Mouse (Mus musculus): Measurements from ENCODE around the gene Gps2. TPM values are rescaled to one million over a fixed set of nuclear protein-coding genes. Genes with fewer than 3 reads are reported as not detected.
"Not testable (repeated sequence)": the region's sequence is repeated elsewhere in the genome, so short reads cannot be mapped to it uniquely, and the experiment has no call there.

Gene Gps2
- total RNA-seq, 1 experiment from 2014 or later = 52.3 TPM

DNA sequence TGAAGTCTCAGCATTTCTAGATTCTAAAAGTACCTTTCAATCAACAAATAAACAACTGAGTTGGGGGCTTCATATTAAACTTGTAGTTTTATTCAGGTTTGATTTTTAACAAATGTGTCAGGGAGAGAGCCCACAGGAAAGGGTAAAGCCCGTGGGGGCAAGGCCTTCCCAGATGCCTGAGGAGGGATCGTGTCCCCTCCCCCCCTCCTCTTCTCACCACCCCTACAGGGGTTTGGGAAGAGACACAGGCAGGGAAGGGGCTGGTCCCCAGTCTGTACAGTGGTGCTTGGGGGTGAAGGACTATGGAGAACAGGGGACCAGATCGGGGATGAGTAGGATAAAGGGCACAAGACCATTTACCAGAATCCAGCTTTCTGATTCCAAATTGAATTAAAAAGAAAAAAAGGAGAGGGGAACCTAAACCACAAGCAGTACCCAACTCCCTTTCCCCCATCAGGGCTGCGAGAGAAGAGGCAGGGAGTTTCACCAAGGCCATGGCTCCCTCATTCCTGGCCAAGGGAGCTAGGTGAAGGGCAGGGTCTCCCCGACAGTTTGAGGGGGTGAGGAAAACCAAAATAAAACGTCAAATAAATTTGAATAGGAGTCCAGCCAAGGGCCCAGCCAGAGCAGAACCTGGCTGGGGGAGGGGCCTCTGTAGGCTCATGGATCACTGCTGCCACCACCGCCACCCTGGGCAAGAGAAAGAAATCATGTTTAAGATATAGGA, 3.1 kb downstream of the Gps2 start:
- not testable (repeated sequence) for DNase-seq

DNA sequence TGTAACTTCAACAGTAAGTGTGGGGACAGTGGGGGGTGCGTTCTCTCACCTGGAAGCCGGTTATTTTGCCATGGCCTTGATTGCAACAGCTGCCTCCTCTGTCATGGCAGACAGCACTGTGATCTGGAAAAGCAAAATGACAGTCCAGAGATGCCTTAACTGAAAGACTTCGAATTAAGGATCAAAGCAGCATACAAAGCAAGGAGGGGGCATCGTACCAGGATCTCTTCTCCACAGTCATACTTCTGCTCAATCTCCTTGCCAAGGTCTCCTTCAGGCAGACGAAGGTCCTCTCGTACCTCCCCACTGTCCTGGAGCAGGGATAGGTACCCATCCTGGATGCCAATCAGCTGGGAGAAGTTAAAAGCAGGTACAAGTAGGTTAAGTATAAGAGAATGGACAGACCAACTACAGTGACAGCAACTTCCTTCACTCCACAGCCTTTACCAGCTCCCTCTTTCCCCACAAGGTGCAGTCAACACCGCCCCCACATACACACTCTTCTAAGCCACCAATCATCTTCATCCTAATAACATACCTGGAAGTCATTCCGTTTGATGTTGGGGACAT, 3.8 kb downstream of the Gps2 start:
- DNase-seq = no peak

DNA sequence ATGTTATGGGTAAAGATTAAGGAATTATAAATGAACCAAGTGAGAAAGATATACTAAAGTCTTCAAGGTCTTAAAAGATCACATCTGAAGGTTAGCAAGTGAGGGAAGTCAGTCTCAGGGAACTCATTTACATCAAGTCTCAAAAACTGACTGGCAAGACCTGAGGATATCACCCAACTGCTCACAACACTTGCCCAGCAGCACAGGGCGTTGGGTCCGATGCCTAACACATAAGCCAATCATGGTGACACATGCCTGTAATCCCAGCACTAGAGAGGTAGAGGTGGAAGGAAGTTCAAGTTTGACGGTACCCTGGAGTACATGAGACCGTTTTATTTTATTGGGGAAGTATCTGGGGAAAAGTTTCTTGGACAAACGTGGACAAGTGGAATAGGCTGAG, 4.4 kb downstream of the Gps2 start:
- DNase-seq = no peak

DNA sequence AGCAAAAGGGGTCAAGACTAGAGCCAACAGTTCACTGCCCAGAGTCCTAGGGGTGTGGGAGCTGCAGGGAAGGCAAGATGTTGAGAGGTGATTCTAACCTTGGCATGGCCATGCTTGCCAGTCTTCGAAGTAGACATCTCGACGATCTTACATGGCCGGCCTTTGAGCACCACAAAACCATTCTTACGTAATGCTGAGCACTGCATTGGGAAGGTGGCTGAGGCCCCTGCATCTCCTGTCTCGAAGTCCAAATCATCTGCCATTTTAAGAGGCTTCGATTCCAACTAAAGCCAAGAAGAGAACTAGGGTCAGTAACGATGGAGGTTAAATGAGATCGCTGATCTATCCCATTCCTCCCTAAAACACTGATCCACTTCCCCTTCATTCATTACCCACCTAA, 5.4 kb downstream of the Gps2 start:
- DNase-seq = no peak

DNA sequence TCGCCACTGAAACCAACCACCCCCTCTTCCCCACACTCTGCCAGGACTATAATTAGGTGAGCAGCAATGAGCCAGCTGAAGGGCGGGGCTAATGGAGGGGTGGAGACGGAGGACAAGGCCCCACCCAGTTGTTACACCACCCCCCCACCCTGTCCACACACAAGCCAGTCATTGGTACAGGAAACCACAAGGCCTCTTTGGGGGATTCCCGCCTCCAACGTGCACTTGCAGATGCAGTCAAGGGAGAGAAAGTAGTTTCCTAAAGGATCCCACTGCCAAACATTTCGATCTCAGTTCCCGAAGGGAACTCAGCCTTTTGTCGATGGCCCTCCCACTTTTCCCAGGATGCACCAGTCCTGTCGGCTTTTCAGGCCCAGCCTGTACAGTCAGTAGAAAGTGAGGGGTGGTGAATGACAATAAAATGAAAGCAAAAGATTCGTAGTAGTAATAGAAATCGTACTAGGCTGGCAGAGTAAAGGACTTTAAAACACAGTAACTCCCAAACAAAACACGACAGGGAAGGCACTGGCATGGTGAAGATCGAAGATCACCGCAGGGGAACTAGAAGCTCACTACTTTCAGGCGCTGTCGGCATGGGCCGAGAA, 6.1 kb downstream of the Gps2 start:
- DNase-seq = peak; percentile 92

DNA sequence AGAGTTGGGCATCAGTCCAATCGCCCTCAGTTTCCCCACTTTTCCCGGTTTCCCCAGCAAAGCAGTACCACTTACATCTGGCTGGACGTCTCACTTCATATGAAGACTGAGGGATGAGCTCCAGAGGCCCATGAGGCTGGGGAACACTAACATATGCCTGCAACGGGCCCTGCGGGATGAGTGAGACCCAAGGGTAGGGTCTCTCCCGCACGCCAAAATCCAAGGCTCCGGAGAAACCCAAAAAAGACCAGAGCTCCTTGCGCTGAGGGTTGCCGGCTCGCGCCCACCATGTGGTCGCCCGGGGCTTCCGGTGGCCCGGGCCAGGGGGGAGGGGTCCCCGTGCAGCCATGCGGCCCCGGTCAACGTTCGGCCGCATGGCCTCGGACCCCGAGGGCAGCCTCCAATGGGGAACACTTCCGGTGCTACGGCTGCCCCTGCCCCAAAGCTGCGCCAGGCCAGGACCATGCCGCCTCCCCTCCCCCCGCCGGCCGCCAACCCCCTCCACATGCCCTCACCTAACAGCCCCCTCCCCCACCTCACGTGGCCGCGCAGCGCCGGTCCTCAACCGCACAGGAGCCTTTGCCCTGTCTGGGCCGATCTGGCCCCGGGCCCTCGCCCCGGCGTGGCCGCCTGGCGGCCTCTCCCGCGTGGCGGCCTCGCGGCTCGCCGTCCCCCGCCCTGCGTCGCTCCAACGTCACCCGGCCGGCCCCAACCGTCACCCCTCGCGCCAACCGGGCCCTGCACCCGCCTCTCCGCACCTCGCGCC, 6.8 kb downstream of the Gps2 start:
- DNase-seq = peak; percentile 79

DNA sequence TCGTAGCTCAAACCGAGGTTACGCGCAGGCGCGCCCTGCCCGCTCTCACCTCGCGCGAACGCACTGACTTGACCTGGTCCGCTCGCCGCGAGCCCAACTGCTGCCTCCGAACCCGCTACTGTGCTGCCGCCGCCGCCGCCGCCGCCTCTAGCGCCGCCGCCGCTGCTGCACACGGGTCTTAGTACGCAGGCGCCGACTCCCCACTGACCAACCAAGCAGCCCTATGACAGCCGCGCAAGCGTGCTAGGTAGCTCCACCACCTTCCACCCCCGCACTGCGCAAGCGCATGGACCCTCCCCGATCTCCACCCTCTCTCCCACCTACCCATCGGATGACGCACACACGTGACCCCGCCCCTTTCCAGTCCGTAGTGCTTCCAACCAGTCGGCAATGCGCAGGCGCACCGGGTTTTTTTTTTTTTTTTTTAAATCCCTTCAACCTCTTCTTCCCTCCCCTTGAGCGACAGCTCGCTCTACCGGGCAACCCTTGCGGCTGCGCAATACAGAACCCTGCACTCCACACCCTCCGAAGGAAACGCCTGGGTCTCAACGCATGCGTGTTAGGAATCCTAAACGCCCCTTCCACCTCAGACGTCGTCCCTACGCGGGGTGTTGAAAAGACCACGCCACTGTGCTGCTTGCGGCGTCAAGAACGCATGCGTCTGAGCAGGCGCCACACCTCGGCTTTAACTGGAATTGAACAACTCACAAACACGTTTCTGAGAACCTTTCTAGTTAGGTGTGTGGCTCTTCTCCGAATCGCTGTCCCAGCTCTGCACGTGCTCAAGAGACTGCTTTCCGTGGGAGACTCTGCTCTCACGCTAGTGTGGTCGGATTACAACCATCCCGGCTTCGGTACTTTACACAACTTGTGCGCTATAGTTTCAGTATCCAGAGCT, 7.7 kb downstream of the Gps2 start, which contains the start of gene Eif5a:
Eif5a (minus strand) TSS at position 845 of the 898 bp plus-strand sequence.
- peak; percentile 100 for DNase-seq

DNA sequence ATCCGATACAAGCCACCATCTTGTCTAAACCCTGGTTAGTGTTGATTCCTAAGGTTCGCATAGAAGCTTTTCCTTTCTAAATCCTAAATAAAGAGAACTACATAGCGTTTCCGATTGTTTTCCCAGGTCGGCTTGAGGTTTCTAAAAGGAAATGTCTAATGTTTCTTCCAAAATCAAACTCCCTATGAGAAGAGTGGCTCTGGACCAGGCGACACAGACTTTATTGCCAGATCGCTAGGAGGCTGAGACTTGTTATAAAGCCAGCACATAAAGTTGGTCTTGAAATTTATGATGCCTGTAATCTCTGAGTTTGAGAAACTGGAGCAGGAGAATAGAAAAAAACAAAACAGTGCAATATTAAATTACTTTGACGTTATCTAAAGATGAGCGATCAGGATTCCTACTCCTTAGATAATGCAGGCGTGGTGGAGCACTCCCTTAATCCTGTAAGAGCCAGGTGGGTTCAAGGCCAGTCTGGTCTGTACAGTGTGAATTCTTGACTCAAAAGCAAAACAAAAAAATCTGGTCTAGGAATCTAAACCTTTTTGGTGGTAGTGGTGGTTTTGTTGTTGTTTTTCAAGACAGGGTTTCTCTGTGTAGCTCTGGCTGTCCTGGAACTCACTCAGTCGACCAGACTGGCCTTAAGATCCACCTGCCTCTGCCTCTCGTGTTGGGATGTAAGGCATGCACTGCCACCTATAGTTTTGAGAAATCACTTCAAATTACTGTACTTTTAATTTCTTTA, 8.5 kb downstream of the Gps2 start:
- DNase-seq = peak; percentile 30

DNA sequence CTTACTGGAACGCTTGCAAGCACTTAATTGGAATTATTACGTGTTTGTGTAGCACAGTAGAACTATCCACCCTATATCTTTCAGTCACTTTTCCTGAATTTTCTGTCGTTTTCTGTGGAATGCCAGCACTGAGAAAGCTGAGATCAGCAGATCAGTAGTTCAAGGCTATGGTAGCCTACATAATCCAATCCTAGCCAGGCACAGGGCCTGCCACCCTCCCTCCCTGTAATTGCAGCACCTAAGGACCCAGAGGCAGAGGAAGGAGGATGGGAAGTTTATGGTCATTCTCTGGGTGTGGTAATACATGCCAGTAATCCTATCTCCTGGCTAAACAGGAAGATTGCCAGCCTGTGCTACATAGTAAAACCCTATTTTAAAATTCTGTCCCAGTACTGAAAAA, 9.1 kb downstream of the Gps2 start:
- DNase-seq = peak; percentile 23

DNA sequence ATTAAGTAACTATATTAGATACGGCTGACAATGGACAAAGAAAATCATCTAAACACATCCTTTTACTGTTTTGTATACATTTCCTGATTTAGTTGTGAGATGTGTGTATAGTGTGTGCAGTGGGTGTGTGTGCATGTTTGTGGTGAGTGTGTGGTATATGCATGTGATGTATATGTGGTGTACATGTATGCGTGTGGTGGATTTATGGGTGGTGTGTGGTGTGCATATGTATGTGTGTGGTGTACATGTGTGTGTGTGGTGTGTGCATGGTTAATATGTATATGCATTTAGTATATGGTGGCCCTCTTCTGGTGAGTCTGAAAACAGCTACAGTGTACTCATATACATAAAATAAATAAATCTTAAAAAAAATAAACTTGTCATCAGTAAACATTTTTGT, 13.8 kb downstream of the Gps2 start:
- DNase-seq = no peak

DNA sequence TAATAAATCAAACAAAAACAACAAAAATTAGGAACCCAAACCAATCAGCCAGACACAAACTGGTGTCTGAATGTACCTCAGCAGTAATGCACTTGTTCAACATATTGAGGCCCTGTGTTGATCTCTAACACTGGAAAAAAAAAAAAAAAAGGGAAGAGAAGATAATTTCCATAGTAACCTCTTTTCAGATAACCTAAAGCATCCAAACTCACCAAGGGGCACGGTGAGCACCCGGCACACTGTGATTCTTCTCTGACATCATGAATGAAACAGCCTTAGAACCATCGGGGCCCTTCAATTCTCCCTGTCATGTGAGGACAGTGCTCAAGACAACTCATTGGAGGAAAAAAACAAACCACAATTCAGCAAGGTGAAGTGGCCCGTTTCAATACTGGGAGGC, 16.0 kb downstream of the Gps2 start:
- DNase-seq = no peak

DNA sequence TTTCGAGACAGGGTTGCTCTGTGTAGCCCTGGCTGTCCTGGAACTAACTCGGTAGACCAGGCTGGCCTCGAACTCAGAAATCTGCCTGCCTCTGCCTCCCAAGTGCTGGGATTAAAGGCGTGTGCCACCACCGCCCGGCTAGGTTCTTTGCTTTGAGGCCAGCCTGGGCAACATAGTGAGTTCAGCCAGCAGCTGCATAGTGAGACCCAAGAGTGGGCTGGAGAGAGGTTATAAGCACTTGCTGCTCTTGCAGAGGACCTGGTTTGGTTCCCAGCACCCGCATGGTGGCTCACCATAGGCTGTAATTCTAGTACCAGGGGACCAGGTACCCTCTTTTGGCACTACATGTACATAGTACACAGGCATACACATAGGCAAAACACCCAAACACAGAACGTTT, 16.5 kb downstream of the Gps2 start:
- DNase-seq = not testable (repeated sequence)

DNA sequence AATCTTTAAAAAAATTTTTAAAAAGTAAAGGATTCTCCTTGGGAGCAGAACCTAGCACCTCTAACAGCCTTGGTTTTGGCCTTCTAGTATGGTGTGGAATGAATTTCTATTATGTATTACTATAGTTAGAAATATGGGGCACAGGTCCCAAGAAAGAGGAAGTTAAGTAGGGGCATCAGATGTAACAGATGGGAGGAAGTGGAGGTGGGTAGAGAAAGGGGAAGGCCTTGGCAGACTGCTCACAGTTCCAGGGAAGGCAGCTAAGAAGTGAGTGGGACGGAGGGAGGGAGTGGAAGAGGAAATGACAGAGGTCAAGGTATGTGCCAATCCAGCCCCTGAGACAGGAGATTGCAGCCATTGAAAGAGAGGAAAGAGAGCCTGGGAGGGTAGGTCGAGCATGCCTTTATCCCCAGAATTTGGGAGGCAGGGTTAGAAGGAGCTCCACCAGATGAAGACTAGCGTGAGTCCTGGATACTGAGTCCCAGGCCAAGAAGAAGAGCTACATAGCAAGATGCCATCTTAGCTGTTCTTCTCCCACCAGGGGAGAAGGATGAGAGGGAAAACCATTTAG, 17.4 kb downstream of the Gps2 start:
- DNase-seq = no peak

DNA sequence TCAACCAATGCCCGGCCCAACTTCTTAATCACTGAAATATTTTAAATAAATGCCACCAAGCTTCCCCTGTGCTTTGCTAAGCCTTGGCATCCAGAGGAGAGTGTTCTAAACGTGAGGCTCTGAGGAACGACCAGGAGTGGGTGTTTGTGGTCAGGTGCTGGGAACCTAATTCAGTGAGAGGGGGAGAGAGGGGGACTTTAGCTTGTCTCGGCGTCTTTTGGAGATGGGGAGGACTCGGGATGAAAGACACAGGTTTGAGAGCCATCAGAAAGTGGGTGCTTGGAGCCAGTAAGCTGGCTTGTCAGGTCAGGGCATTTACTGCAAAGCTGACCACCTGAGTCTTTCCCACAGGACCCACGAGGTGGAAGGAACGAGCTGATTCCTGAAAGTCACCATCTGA, 18.1 kb downstream of the Gps2 start:
- no peak for DNase-seq

DNA sequence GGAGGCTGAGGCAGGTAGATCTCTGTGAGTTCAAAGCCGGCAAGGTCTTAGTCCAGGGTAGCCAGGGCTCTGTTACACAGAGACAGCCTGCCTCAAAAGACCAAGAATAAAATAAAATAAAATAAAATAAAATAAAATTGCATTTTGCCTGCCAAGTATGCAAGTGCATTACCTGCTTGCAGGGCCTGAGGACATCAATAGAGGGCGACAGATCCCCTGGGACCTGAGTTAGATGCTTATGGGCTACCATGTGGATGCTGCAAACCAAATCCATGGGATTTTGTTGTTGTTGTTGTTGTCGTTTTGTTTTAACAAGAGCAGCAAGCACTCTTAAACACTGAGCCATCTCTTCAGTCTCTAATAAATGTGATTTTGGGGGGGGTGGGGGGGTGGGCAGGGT, 18.6 kb downstream of the Gps2 start:
- peak; percentile 18 for DNase-seq

DNA sequence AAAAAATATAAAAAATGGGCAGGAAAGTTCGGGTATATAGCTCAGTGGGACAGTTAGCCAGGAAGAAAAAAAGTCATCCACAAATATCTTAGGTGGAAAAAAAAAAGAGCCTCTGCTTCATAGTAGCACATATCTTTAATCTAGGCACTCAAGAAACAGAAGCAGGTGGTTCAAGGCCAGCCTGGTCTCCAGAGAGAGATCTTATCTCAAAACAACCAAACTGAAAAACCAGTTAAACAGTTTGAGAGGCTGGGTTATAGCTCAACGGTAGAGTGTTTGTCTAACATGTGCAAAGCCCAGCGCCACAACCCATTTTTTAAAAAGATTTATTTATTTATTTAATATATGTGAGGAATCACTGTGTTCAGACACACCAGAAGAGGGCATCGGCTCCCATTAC, 19.4 kb downstream of the Gps2 start:
- no peak for DNase-seq

DNA sequence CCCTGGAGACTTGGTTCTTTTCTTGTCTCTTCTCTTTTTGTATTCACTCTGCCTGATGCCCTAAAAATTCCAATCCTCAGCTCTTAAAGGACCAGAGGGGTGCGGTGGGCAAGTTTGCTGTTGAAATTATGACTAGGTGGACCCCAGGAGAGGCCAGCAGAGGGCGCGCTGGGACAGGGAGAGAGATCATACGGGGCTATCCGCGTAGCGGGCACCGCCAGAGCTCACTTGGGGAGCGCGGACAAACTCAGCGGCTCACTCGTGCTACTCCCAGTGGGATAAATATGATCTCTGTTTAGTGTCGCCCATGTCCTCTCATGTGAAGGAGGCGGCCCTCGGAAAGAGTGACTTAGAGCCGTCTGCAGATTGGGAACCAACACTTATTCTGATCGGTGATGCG, 20.5 kb downstream of the Gps2 start:
- peak; percentile 98 for DNase-seq

DNA sequence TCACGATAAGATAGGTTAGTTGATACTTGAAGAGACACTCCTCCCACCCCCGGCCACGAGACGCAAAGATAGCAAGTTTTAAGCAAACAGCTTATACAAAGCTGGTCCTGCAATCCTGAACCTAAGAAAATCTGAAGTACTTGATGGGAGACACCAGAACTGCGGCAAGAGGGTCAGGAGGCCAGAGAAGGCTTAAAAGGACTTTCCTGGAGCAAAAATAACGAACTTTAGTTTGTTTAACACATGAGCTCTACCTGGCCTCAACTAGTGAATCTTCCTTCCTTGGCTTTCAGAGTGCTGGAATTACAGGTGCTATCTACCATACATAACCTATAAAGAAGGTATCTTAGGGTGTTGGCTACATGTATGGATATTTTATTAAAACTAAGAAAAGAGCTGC, 21.0 kb downstream of the Gps2 start:
- DNase-seq = no peak

DNA sequence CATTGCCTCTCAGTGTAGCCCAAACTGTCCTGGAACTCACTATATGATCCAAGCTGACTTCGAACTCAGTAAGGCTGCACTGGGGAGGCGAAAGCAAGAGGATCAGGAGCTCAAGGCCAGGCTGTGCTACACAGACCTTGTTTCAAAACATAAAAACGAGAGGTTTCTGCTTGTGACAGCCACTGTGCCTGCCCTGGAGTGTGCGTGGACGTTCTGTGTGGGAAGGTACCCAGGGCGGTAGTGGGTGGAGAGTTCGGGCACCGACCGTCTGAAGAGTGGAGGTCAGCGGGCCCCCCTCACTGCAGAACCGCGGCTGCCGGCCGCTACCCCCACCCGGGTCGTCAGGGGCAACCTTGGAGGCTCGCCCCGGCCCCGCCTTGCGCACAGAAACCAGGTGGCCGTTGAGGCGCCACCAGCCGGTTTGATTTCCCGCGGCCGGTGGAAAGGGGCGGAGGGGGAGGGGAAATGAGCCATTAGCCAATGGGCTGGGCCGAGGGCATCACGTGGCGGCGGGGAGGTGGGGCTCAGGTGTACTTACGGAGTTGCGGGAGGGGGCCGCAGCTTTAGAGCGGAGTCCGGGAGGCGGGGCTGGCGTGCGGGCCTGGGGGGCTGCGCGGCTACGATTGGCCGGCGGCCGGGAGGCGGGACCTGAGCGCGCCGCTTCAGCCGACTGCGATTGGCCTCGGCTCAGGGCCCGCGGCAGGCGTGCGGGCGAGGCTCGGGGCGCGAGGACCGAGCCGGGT, 21.6 kb downstream of the Gps2 start, which contains the start of gene Ybx2:
Ybx2 (plus strand) TSS at position 660 of the 743 bp plus-strand sequence.
- peak; percentile 94 for DNase-seq

DNA sequence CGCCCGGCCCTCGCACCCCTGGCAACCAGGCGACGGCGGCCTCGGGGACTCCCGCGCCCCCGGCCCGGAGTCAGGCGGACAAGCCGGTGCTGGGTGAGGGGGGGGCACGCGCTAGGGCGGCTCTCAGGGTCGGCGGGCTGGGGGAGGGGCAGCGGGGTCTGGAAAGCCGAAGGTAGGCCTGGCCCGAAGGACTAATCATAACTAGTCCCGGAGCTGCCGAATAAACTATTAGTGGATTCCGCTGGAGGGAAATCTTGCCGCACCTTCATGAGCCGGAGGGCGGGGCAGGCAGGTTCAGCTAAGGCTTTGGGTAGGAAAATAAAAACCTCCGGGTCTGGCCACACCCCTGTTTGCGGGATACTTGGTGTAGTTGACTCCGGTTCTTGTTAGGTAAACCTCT, 22.5 kb downstream of the Gps2 start:
- DNase-seq = peak; percentile 55
